Mouse (Mus musculus) ES-E14 (cell line): Measurements from ENCODE around the gene Nacad.

Source experiments
- CHD2 ChIP-seq: IDR thresholded peaks from 2 replicates; pipeline ENCODE4 v1.6.1; 2014; ENCODE audit warnings: mild to moderate bottlenecking, low read depth, low read length, inconsistent platforms
- HCFC1 ChIP-seq: IDR thresholded peaks from 2 replicates; pipeline ENCODE4 v1.6.1; 2012; ENCODE audit warnings: low read length, inconsistent platforms, borderline replicate concordance; ENCODE audit not compliant: insufficient read depth
- MAFK ChIP-seq: IDR thresholded peaks from 2 replicates; pipeline ENCODE4 v1.6.1; 2014; ENCODE audit warnings: mild to moderate bottlenecking, low read depth, low read length, inconsistent platforms; ENCODE audit not compliant: insufficient read depth
- ZC3H11A ChIP-seq: IDR thresholded peaks from 2 replicates; pipeline ENCODE4 v1.6.1; 2012; ENCODE audit warnings: low read depth, mild to moderate bottlenecking, inconsistent platforms, low read length, borderline replicate concordance
- ZNF384 ChIP-seq: IDR thresholded peaks from 2 replicates; pipeline ENCODE4 v1.6.1; 2012; ENCODE audit warnings: low read depth, low read length, inconsistent platforms

DNA sequence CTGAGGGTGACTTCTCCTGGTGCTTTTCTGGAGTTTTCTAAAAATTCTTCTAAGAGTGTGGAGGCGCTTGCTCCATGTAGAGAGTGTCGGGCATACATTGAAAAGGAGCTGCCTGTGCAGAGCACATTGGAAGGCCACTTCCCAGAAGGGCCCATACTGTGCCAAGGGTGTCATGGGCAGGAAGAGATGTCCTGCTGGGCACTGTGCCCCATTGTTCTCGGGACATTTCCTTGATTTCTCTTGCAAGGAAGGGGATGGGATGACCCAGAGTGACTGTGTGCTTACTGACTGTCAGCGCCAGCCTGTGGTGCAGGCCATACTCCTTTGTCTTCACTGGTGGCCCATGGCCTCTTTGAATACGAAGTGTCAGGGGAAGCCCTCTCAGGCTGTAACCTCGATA, 33.2 kb upstream of the Nacad start:
- no peak for TF ChIP-seq HCFC1
- no peak for TF ChIP-seq ZC3H11A
- TF ChIP-seq MAFK: no peak
- no peak for TF ChIP-seq ZNF384
- TF ChIP-seq CHD2: no peak
